ENCODE assay signal across 22 mouse cellular contexts in genomic region chr8:104108048-104108447, GRCm38 (mm10). TPM values are rescaled to one million over a fixed set of nuclear protein-coding genes. Genes with fewer than 3 reads are reported as not detected.
DNase-seq lines count a peak whose midpoint lies in the region; ATAC-seq and TF ChIP-seq lines count a peak whose summit lies in the region.
"Had no signal": no experiment of that assay in that cellular context is flagged by ENCODE, and none has a peak within 500 bp of the region (broad histone marks: within the 10 kb centered on the region; RNA-seq: fewer than 3 reads in every experiment).

No protein-coding gene starts in this region.

- H3K4me1 ChIP-seq in forebrain, embryonic 14.5 days (ENCODE audit: control insufficient read depth, insufficient read depth, low read length) = no peaks in the 10 kb centered on the region
- no peaks in the 10 kb centered on the region for H3K4me1 ChIP-seq in forebrain, embryonic 11.5 days (replicated peaks; ENCODE audit: control insufficient read depth, insufficient read depth, low read length)
- no peaks in the 10 kb centered on the region for H3K4me1 ChIP-seq in intestine, embryonic 14.5 days (replicated peaks; ENCODE audit: control insufficient read depth, insufficient read depth, low read length)
- no peaks in the 10 kb centered on the region for H3K4me1 ChIP-seq in intestine, postnatal 0 days (replicated peaks; ENCODE audit: control insufficient read depth, insufficient read depth, low read length)
- H3K4me1 ChIP-seq: midbrain, embryonic 13.5 days had no signal

- peak; percentile 26; the same call in 1 of the 2 replicates for ATAC-seq in forebrain, embryonic 14.5 days
- no peak for ATAC-seq in forebrain, embryonic 11.5 days (replicated peaks; ENCODE audit: low FRiP score)
- 0 out of 2 replicates have a peak, but pooled peaks have one; percentile 50 for ATAC-seq in intestine, embryonic 14.5 days (replicated peaks; ENCODE audit: low FRiP score, low TSS enrichment, low read depth)
- ATAC-seq in intestine, postnatal 0 days = no peak
- ATAC-seq: activated CD4-positive, CD25-positive, alpha-beta regulatory T cell, adult 4 months; inflammation-experienced regulatory T-cells, adult 6 months; midbrain, embryonic 13.5 days had no signal

- no peaks in the 10 kb centered on the region for H3K27me3 ChIP-seq in forebrain, embryonic 14.5 days (replicated peaks; ENCODE audit: control insufficient read depth, insufficient read depth, low read length)
- H3K27me3 ChIP-seq in forebrain, embryonic 11.5 days (ENCODE audit: control insufficient read depth, insufficient read depth, low read length) = no peaks in the 10 kb centered on the region
- no peaks in the 10 kb centered on the region; the same call in 1 of the 2 replicates for H3K27me3 ChIP-seq in intestine, embryonic 14.5 days (replicated peaks; ENCODE audit: control insufficient read depth, insufficient read depth, low read length)
- no peaks in the 10 kb centered on the region for H3K27me3 ChIP-seq in intestine, postnatal 0 days (replicated peaks; ENCODE audit: control insufficient read depth, insufficient read depth, low read length)
- H3K27me3 ChIP-seq: CH12.LX; heart, embryonic 13.5 days; midbrain, embryonic 13.5 days had no signal

- no peak overlapping the region for H3K4me2 ChIP-seq in forebrain, embryonic 14.5 days (ENCODE audit: low read length)
- no peak overlapping the region for H3K4me2 ChIP-seq in forebrain, embryonic 11.5 days (ENCODE audit: low read depth, low read length, severe bottlenecking)
- H3K4me2 ChIP-seq in intestine, embryonic 14.5 days (ENCODE audit: low read length) = no peak overlapping the region
- no peak overlapping the region for H3K4me2 ChIP-seq in intestine, postnatal 0 days (replicated peaks; ENCODE audit: low read depth)
- H3K4me2 ChIP-seq: heart, embryonic 13.5 days; liver, embryonic 11.5 days; midbrain, embryonic 13.5 days had no signal

- no peak for TF ChIP-seq CTCF in intestine, postnatal 0 days (IDR thresholded peaks at IDR 0.05; ENCODE audit: low read depth)

- no peaks in the 10 kb centered on the region for H3K9me3 ChIP-seq in forebrain, embryonic 14.5 days (replicated peaks; ENCODE audit: control insufficient read depth, low read length)
- no peaks in the 10 kb centered on the region for H3K9me3 ChIP-seq in forebrain, embryonic 11.5 days (ENCODE audit: control insufficient read depth, low read length)
- H3K9me3 ChIP-seq in intestine, embryonic 14.5 days (ENCODE audit: control insufficient read depth, low read length) = no peaks in the 10 kb centered on the region
- H3K9me3 ChIP-seq in intestine, postnatal 0 days (ENCODE audit: control insufficient read depth) = no peaks in the 10 kb centered on the region
- H3K9me3 ChIP-seq: heart, embryonic 13.5 days; midbrain, embryonic 13.5 days had no signal

- 54% methylated on average over 5 of the region's 5 CpGs for WGBS in forebrain, embryonic 14.5 days
- 65% methylated on average over 5 of the region's 5 CpGs for WGBS in forebrain, embryonic 11.5 days
- 36% methylated on average over 5 of the region's 5 CpGs for WGBS in intestine, embryonic 14.5 days
- 31% methylated on average over 5 of the region's 5 CpGs for WGBS in intestine, postnatal 0 days

- peak; percentile 7 for DNase-seq in forebrain, embryonic 14.5 days (ENCODE audit: low spot score)
- no peak for DNase-seq in forebrain, embryonic 11.5 days (ENCODE audit: low spot score)
- no peak for DNase-seq in intestine, embryonic 14.5 days (ENCODE audit: low spot score)
- DNase-seq in ovary, postnatal 36 days (ENCODE audit: low spot score) = peak; percentile 38
- no peak for DNase-seq in ovary, postnatal 14 days (ENCODE audit: low spot score)
- peak; percentile 49 for DNase-seq in testis, postnatal 14 days (ENCODE audit: low spot score)
- DNase-seq in adrenal gland, adult 18-20 months (ENCODE audit: low spot score in 2 of 2) = no peak
- DNase-seq: adrenal gland, postnatal 36 days; cerebellum, postnatal 36 days; gastrocnemius, postnatal 10 days; kidney, postnatal 10 days; right cerebral cortex, postnatal 14 days; thymus, postnatal 14 days had no signal

- H3K4me3 ChIP-seq in forebrain, embryonic 14.5 days (ENCODE audit: low read depth, low read length) = no peak overlapping the region
- no peak overlapping the region for H3K4me3 ChIP-seq in forebrain, embryonic 11.5 days (ENCODE audit: low read depth, low read length)
- H3K4me3 ChIP-seq in intestine, embryonic 14.5 days (ENCODE audit: low read depth, low read length) = no peak overlapping the region
- H3K4me3 ChIP-seq in intestine, postnatal 0 days (ENCODE audit: low read depth, low read length) = no peak overlapping the region
- H3K4me3 ChIP-seq: heart, embryonic 13.5 days; midbrain, embryonic 13.5 days; myocyte had no signal

- no peak overlapping the region for H3K9ac ChIP-seq in forebrain, embryonic 14.5 days (ENCODE audit: low read length)
- H3K9ac ChIP-seq in forebrain, embryonic 11.5 days (ENCODE audit: low read length) = no peak overlapping the region
- H3K9ac ChIP-seq in intestine, embryonic 14.5 days (ENCODE audit: low read length) = no peak overlapping the region
- no peak overlapping the region for H3K9ac ChIP-seq in intestine, postnatal 0 days (ENCODE audit: low read depth, low read length)
- H3K9ac ChIP-seq: heart, embryonic 13.5 days; midbrain, embryonic 13.5 days had no signal

- H3K36me3 ChIP-seq in forebrain, embryonic 14.5 days (ENCODE audit: control insufficient read depth, insufficient read depth, low read length) = no peaks in the 10 kb centered on the region
- H3K36me3 ChIP-seq in forebrain, embryonic 11.5 days (ENCODE audit: control insufficient read depth, insufficient read depth, low read length) = no peaks in the 10 kb centered on the region
- H3K36me3 ChIP-seq in intestine, embryonic 14.5 days (ENCODE audit: control insufficient read depth, insufficient read depth, low read length) = no peaks in the 10 kb centered on the region
- no peaks in the 10 kb centered on the region for H3K36me3 ChIP-seq in intestine, postnatal 0 days (ENCODE audit: control insufficient read depth, insufficient read depth)
- H3K36me3 ChIP-seq: midbrain, embryonic 13.5 days had no signal

- no peak overlapping the region for H3K27ac ChIP-seq in forebrain, embryonic 14.5 days (ENCODE audit: low read depth, low read length)
- H3K27ac ChIP-seq in forebrain, embryonic 11.5 days (ENCODE audit: low read depth, low read length) = no peak overlapping the region
- H3K27ac ChIP-seq in intestine, embryonic 14.5 days (ENCODE audit: low read depth) = no peak overlapping the region
- no peak overlapping the region for H3K27ac ChIP-seq in intestine, postnatal 0 days (ENCODE audit: low read depth, low read length)
- H3K27ac ChIP-seq: heart, embryonic 13.5 days; midbrain, embryonic 13.5 days had no signal

RNA-seq across cellular contexts. Expression of gene Cdh5, which starts 6.6 kb away (rescaled TPM):
- polyA plus RNA-seq in forebrain, embryonic 14.5 days (2014; fragmentation: Nextera tagmentation; extraction: Ambion mirVana) = 13.6 and 13.7 TPM in 2 replicates
- 13.2 and 15.9 TPM in 2 replicates for polyA plus RNA-seq in forebrain, embryonic 11.5 days (2014; fragmentation: Nextera tagmentation; extraction: Ambion mirVana)
- 26.6 and 28.3 TPM in 2 replicates for polyA plus RNA-seq in intestine, embryonic 14.5 days (2014; fragmentation: Nextera tagmentation; extraction: Ambion mirVana)
- 12.1 and 12.4 TPM in 2 replicates for polyA plus RNA-seq in intestine, postnatal 0 days (2015; fragmentation: Nextera tagmentation; extraction: Ambion mirVana)
- total RNA-seq in adrenal gland, adult 18-20 months (2021) = 10 to 100 TPM; 33.9 to 41.2 TPM
- total RNA-seq: neutrophil, adult 5-6 weeks had no signal

Comparison
In these comparisons a context has a peak if more than half of its experiments do, and no peak if none do; other contexts are left out.
1. ATAC-seq: peak in forebrain, embryonic 14.5 days (single experiment) and intestine, embryonic 14.5 days (single experiment); none in forebrain, embryonic 11.5 days (single experiment) and intestine, postnatal 0 days (single experiment).
2. DNase-seq: peak in forebrain, embryonic 14.5 days (single experiment), ovary, postnatal 36 days (single experiment) and testis, postnatal 14 days (single experiment); none in forebrain, embryonic 11.5 days (single experiment), intestine, embryonic 14.5 days (single experiment), ovary, postnatal 14 days (single experiment) and adrenal gland, adult 18-20 months (0 of 2).